26 mouse cellular contexts compared by ENCODE assay signal in the genomic region with DNA sequence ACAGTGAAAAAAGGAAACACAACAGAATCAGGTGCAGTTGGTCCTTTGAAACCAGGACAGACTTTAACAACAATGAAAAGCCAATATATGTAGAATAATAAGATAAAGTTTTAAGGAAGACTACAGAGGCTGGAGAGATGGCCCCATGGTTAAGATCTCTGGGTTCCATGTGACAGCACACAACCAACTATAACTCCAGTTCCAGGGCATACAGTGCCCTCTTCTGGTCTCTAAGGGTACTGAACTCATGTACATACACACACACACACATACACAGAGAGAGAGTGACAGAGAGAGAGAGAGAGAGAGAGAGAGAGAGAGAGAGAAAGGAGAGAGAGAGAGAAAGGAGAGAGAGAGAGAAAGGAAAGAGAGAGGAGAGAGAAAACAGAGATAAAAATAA. TPM values are rescaled to one million over a fixed set of nuclear protein-coding genes. Genes with fewer than 3 reads are reported as not detected.
A peak's percentile ranks its signal among the peaks of the same experiment; 100 is the strongest.
DNase-seq lines count a peak whose midpoint lies in the region; ATAC-seq and TF ChIP-seq lines count a peak whose summit lies in the region.
"Had no signal": no experiment of that assay in that cellular context is flagged by ENCODE, and none has a peak within 500 bp of the region (broad histone marks: within the 10 kb centered on the region; RNA-seq: fewer than 3 reads in every experiment).

No protein-coding gene starts in this region.

- H3K9me3 ChIP-seq in kidney, postnatal 0 days (replicated peaks; ENCODE audit: low read length), result no peaks in the 10 kb centered on the region
- H3K9me3 ChIP-seq: forebrain, embryonic 13.5 days; heart, embryonic 10.5 days; hindbrain, embryonic 12.5 days; hindbrain, embryonic 15.5 days; intestine, embryonic 15.5 days had no signal

- no peak overlapping the region for H3K4me3 ChIP-seq in kidney, postnatal 0 days (replicated peaks; ENCODE audit: low read depth, low read length)
- H3K4me3 ChIP-seq: forebrain, embryonic 10.5 days; forebrain, embryonic 13.5 days; heart, adult 2 months; heart, embryonic 10.5 days; heart, embryonic 13.5 days; hindbrain, embryonic 12.5 days; hindbrain, embryonic 15.5 days; intestine, embryonic 15.5 days had no signal

- H3K36me3 ChIP-seq in kidney, postnatal 0 days (ENCODE audit: insufficient read depth, low read length), result no peaks in the 10 kb centered on the region
- H3K36me3 ChIP-seq: forebrain, embryonic 10.5 days; heart, embryonic 10.5 days; heart, embryonic 13.5 days; hindbrain, embryonic 12.5 days; hindbrain, embryonic 15.5 days; intestine, embryonic 15.5 days had no signal

- no peak for DNase-seq in kidney, postnatal 0 days (ENCODE audit: low spot score)
- no peak for DNase-seq in kidney, postnatal 10 days
- DNase-seq in ES-CJ7 (ENCODE audit: low read depth, low spot score) (peak; percentile 35), ZHBTc4 (ENCODE audit: low read depth, low spot score) (peak; percentile 63)
- no peak for DNase-seq in urinary bladder, postnatal 10 days (ENCODE audit: low spot score)
- no peak for DNase-seq in urinary bladder, adult 18-20 months (ENCODE audit: low spot score in 2 of 2)
- DNase-seq: adrenal gland, adult 8-10 months; adrenal gland, postnatal 36 days; B cell, adult 2 months; cerebellum, adult 18-20 months; cerebellum, adult 9-10 months; cerebellum, postnatal 14 days; gastrocnemius, postnatal 10 days; gastrocnemius, postnatal 36 days; heart, adult 2 months; heart, postnatal 14 days; heart, postnatal 4 days had no signal

- ATAC-seq in kidney, postnatal 0 days (replicated peaks; ENCODE audit: low FRiP score, low read depth), result no peak
- ATAC-seq: activated CD4-positive, CD25-positive, alpha-beta regulatory T cell, adult 4 months; forebrain, embryonic 13.5 days; forebrain, embryonic 16.5 days; intestine, embryonic 15.5 days had no signal

- peak; percentile 8; the same call in 1 of the 2 replicates for TF ChIP-seq CTCF in kidney, postnatal 0 days (IDR thresholded peaks at IDR 0.05; ENCODE audit: low read depth)

- no peaks in the 10 kb centered on the region for H3K4me1 ChIP-seq in kidney, postnatal 0 days (replicated peaks; ENCODE audit: insufficient read depth, low read length)
- H3K4me1 ChIP-seq: intestine, embryonic 15.5 days had no signal

- H3K9ac ChIP-seq in kidney, postnatal 0 days (ENCODE audit: low read depth, low read length), result no peak overlapping the region
- H3K9ac ChIP-seq: forebrain, embryonic 13.5 days; heart, embryonic 13.5 days; hindbrain, embryonic 12.5 days; hindbrain, embryonic 15.5 days; intestine, embryonic 15.5 days had no signal

- no peak overlapping the region for H3K27ac ChIP-seq in kidney, postnatal 0 days
- H3K27ac ChIP-seq: forebrain, embryonic 10.5 days; forebrain, embryonic 13.5 days; heart, adult 2 months; heart, embryonic 10.5 days; heart, embryonic 13.5 days; hindbrain, embryonic 12.5 days; hindbrain, embryonic 15.5 days; intestine, embryonic 15.5 days had no signal

- H3K27me3 ChIP-seq in kidney, postnatal 0 days (ENCODE audit: insufficient read depth, low read length), result no peaks in the 10 kb centered on the region
- H3K27me3 ChIP-seq: forebrain, embryonic 13.5 days; heart, embryonic 13.5 days; hindbrain, embryonic 12.5 days; hindbrain, embryonic 15.5 days; intestine, embryonic 15.5 days had no signal

- no peak overlapping the region for H3K4me2 ChIP-seq in kidney, postnatal 0 days (ENCODE audit: low read length)
- H3K4me2 ChIP-seq: forebrain, embryonic 13.5 days; heart, embryonic 13.5 days; hindbrain, embryonic 12.5 days; hindbrain, embryonic 15.5 days; intestine, embryonic 15.5 days had no signal

RNA-seq across cellular contexts. Expression of a gene that starts 25.3 kb away (rescaled TPM):
- polyA plus RNA-seq in kidney, postnatal 0 days (2015; fragmentation: Nextera tagmentation; extraction: Ambion mirVana), result 14.1 and 16.8 TPM in 2 replicates
- polyA plus RNA-seq: activated CD4-positive, CD25-positive, alpha-beta regulatory T cell, adult 4 months had no signal

Comparison
In these comparisons a context has a peak if more than half of its experiments do, and no peak if none do; other contexts are left out.
1. DNase-seq: peak in ES-CJ7 (single experiment) and ZHBTc4 (single experiment); none in kidney, postnatal 0 days (single experiment), kidney, postnatal 10 days (single experiment), urinary bladder, postnatal 10 days (single experiment) and urinary bladder, adult 18-20 months (0 of 2).